Mouse (Mus musculus) spleen, adult 2 months (tissue): ENCODE results near the gene Klhl8.

ENCODE experiments used
- CTCF ChIP-seq: fragments of 200-500 bp; IDR thresholded peaks from 2 replicates; pipeline ENCODE4 v1.5.1; 2011; ENCODE audit warnings: mild to moderate bottlenecking, inconsistent platforms; ENCODE audit not compliant: insufficient read depth, insufficient read length, insufficient replicate concordance; ENCODE audit errors: extremely low read depth
- POLR2A ChIP-seq: fragments of 200-500 bp; IDR thresholded peaks from 2 replicates; pipeline ENCODE4 v1.6.1; 2011; ENCODE audit warnings: low read depth, low read length, inconsistent platforms

- no peak for TF ChIP-seq POLR2A
- TF ChIP-seq CTCF: no peak
Observed at GRCm38 (mm10) chr5:103854041-103854806, 56.8 kb downstream of the Klhl8 start.
